Mouse (Mus musculus) forebrain, embryonic 14.5 days (tissue): ENCODE measurements around the gene Slc35b4. TPM values are rescaled to one million over a fixed set of nuclear protein-coding genes. Genes with fewer than 3 reads are reported as not detected.

Experiments
- ATAC-seq: fragments of 200-750 bp; cut with Nextera tagmentation; 2 replicates; pipeline ENCODE4 v1.8.0; 2017; ENCODE audit warnings: mild to moderate bottlenecking, moderate library complexity
- DNase-seq: peaks from one replicate; pipeline ENCODE4 v3.0.0-alpha.2; 2015; ENCODE audit warnings: low spot score
- H3K27ac ChIP-seq: fragments of 300-500 bp; sonication (generic); 2 replicates; pipeline ENCODE4 v1.5.1; 2014; ENCODE audit warnings: low read depth, mild to moderate bottlenecking, control low read depth, low read length, moderate library complexity
- H3K27me3 ChIP-seq: fragments of 300-500 bp; sonication (generic); replicated peaks from 2 replicates; pipeline ENCODE4 v1.6.1; 2014; ENCODE audit warnings: low read length, control low read depth, mixed read lengths; ENCODE audit not compliant: control insufficient read depth, insufficient read depth
- H3K36me3 ChIP-seq: fragments of 300-500 bp; sonication (generic); 2 replicates; pipeline ENCODE4 v1.6.1; 2014; ENCODE audit warnings: low read length, control low read depth; ENCODE audit not compliant: control insufficient read depth, insufficient read depth
- H3K4me1 ChIP-seq: fragments of 300-500 bp; sonication (generic); 2 replicates; pipeline ENCODE4 v1.6.1; 2014; ENCODE audit warnings: antibody characterized with exemption, low read length, control low read depth; ENCODE audit not compliant: control insufficient read depth, insufficient read depth
- H3K4me2 ChIP-seq: fragments of 300-500 bp; sonication (generic); 2 replicates; pipeline ENCODE4 v1.6.1; 2014; ENCODE audit warnings: mild to moderate bottlenecking, control low read depth, low read length
- H3K4me3 ChIP-seq: fragments of 300-500 bp; sonication (generic); 2 replicates; pipeline ENCODE4 v1.5.1; 2014; ENCODE audit warnings: low read depth, low read length, control low read depth
- H3K9ac ChIP-seq: fragments of 300-500 bp; sonication (generic); 2 replicates; pipeline ENCODE4 v1.6.1; 2014; ENCODE audit warnings: mild to moderate bottlenecking, low read length, control low read depth, moderate library complexity
- H3K9me3 ChIP-seq: fragments of 300-500 bp; sonication (generic); replicated peaks from 2 replicates; pipeline ENCODE4 v1.6.1; 2016; ENCODE audit warnings: low read length, control low read depth, mixed read lengths; ENCODE audit not compliant: control insufficient read depth
- WGBS: fragments of 180-500 bp; shearing (Covaris S2); extraction: QIAGEN DNeasy Blood & Tissue Kit; methylation state at CpG from one replicate; pipeline ENCODE4 v1.1.7; 2014; 5-methylcytosine and 5-hydroxymethylcytosine counted together
- polyA plus RNA-seq: library from polyadenylated mRNA; unstranded; fragments of >200 nt; fragmentation: Nextera tagmentation; extraction: Ambion mirVana; gene quantifications from 2 replicates; pipeline ENCODE4 v1.2.1, GENCODE M21; 2014

Slc35b4 gene
- polyA plus RNA-seq, 1 experiment from 2014 or later, result 43.8 TPM

GRCm38 (mm10) chr6:34159998-34160815, 16.7 kb downstream of the Slc35b4 start:
- Histone ChIP-seq H3K9me3 (no peaks in the 10 kb centered on the region), H3K36me3 (peaks cover 83% of the 10 kb centered on the region)
- 95% methylated on average over 23 of the region's 23 CpGs for WGBS

GRCm38 (mm10) chr6:34156841-34157748, 19.8 kb downstream of the Slc35b4 start:
- Histone ChIP-seq H3K4me2 (no peak overlapping the region), H3K27ac (peak overlapping the region; percentile 27; the same call in 1 of the 2 replicates), H3K9ac (no peak overlapping the region), H3K9me3 (no peaks in the 10 kb centered on the region), H3K27me3 (no peaks in the 10 kb centered on the region), H3K4me3 (no peak overlapping the region), H3K4me1 (peaks cover 32% of the 10 kb centered on the region), H3K36me3 (peaks cover 56% of the 10 kb centered on the region)
- WGBS, result 75% methylated on average over 14 of the region's 14 CpGs
- ATAC-seq, result no peak
- peak; percentile 32 for DNase-seq

More at GRCm38 (mm10) chr6:34159998-34160815, 16.7 kb downstream of the Slc35b4 start:
- no peak overlapping the region for H3K9ac ChIP-seq
- no peak for DNase-seq
- H3K27ac ChIP-seq, result no peak overlapping the region
- no peak overlapping the region for H3K4me3 ChIP-seq
- no peak for ATAC-seq
- H3K27me3 ChIP-seq, result no peaks in the 10 kb centered on the region
- peaks cover 8% of the 10 kb centered on the region for H3K4me1 ChIP-seq
- no peak overlapping the region for H3K4me2 ChIP-seq

GRCm38 (mm10) chr6:34156057-34156456, 20.9 kb downstream of the Slc35b4 start:
- Histone ChIP-seq H3K9ac (no peak overlapping the region), H3K9me3 (no peaks in the 10 kb centered on the region), H3K27ac (no peak overlapping the region; the same call in 1 of the 2 replicates), H3K4me3 (no peak overlapping the region), H3K4me1 (peaks cover 32% of the 10 kb centered on the region), H3K27me3 (no peaks in the 10 kb centered on the region), H3K36me3 (peaks cover 47% of the 10 kb centered on the region), H3K4me2 (no peak overlapping the region)
- ATAC-seq, result no peak
- 81% methylated on average over 5 of the region's 5 CpGs for WGBS
- DNase-seq, result no peak

GRCm38 (mm10) chr6:34155137-34155804, 21.6 kb downstream of the Slc35b4 start:
- H3K27ac ChIP-seq, result peak overlapping the region; percentile 78
- no peak for ATAC-seq

DNA sequence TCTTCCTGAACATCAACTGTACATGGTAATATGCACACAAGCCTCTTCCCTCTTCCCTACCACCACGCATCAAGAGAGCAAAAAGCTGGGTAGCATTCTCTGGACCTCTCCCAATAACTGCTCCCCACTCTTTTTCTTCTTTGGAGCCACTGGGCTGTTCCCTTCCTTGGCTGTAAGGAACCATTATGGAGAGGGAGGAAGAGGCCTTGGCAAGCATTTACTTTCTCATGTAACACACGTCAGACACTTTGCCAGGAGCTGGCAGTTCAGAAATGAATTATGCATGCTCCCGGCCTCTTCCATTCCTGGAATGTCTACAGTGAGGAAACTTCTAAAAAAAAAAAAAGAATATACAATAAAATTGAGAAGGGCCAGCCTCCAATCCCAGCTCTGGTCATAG, 22.7 kb downstream of the Slc35b4 start:
- ATAC-seq, result peak; percentile 88
- no peaks in the 10 kb centered on the region for H3K27me3 ChIP-seq
- H3K36me3 ChIP-seq, result peaks cover 28% of the 10 kb centered on the region
- H3K4me2 ChIP-seq, result peak overlapping the region; percentile 14; the same call in 1 of the 2 replicates
- no peak overlapping the region for H3K4me3 ChIP-seq
- H3K9ac ChIP-seq, result peak overlapping the region; percentile 10; the same call in 1 of the 2 replicates
- peaks cover 41% of the 10 kb centered on the region for H3K4me1 ChIP-seq
- H3K27ac ChIP-seq, result peak overlapping the region; percentile 87
- H3K9me3 ChIP-seq, result no peaks in the 10 kb centered on the region
- WGBS, result 13% methylated on average over 3 of the region's 3 CpGs
- DNase-seq, result peak; percentile 95

More at GRCm38 (mm10) chr6:34155137-34155804, 21.6 kb downstream of the Slc35b4 start:
- no peaks in the 10 kb centered on the region for H3K27me3 ChIP-seq
- H3K4me3 ChIP-seq, result no peak overlapping the region
- no peaks in the 10 kb centered on the region for H3K9me3 ChIP-seq
- H3K4me2 ChIP-seq, result no peak overlapping the region
- H3K36me3 ChIP-seq, result peaks cover 39% of the 10 kb centered on the region
- H3K4me1 ChIP-seq, result peaks cover 35% of the 10 kb centered on the region
- no peak overlapping the region for H3K9ac ChIP-seq
- WGBS, result 91% methylated on average over 15 of the region's 15 CpGs
- DNase-seq, result no peak

GRCm38 (mm10) chr6:34153069-34154052, 23.6 kb downstream of the Slc35b4 start:
- Histone ChIP-seq H3K9me3 (no peaks in the 10 kb centered on the region), H3K27me3 (no peaks in the 10 kb centered on the region), H3K27ac (peak overlapping the region; percentile 87), H3K36me3 (peaks cover 20% of the 10 kb centered on the region), H3K4me2 (peak overlapping the region; percentile 14), H3K4me1 (peaks cover 42% of the 10 kb centered on the region), H3K4me3 (no peak overlapping the region), H3K9ac (peak overlapping the region; percentile 10; the same call in 1 of the 2 replicates)
- 35% methylated on average over 18 of the region's 18 CpGs for WGBS
- ATAC-seq, result peak; percentile 65
- DNase-seq, result peak; percentile 79

- H3K27ac ChIP-seq, result peak overlapping the region; percentile 66; the same call in 1 of the 2 replicates
- H3K9me3 ChIP-seq, result no peaks in the 10 kb centered on the region
- no peaks in the 10 kb centered on the region for H3K27me3 ChIP-seq
- no peak overlapping the region for H3K4me3 ChIP-seq
- 81% methylated on average over 1 of the region's 1 CpGs for WGBS
- H3K4me1 ChIP-seq, result peaks cover 30% of the 10 kb centered on the region
- ATAC-seq (no peak), DNase-seq (no peak)
- no peak overlapping the region for H3K9ac ChIP-seq
- H3K4me2 ChIP-seq, result no peak overlapping the region
- no peaks in the 10 kb centered on the region for H3K36me3 ChIP-seq
Observed at GRCm38 (mm10) chr6:34149821-34150220, 27.1 kb downstream of the Slc35b4 start.
